Mouse (Mus musculus) intestine, postnatal 0 days (tissue): ENCODE measurements around the gene Whrn. TPM values are rescaled to one million over a fixed set of nuclear protein-coding genes. Genes with fewer than 3 reads are reported as not detected.

Experiments
- ATAC-seq: fragments of 200-750 bp; cut with Nextera tagmentation; 2 replicates; pipeline ENCODE4 v1.8.0; 2017; ENCODE audit warnings: mild to moderate bottlenecking, moderate TSS enrichment, moderate library complexity
- H3K27ac ChIP-seq: fragments of 300-500 bp; sonication (generic); 2 replicates; pipeline ENCODE4 v1.5.1; 2014; ENCODE audit warnings: mild to moderate bottlenecking, low read depth, low read length, moderate library complexity
- H3K27me3 ChIP-seq: fragments of 300-500 bp; sonication (generic); replicated peaks from 2 replicates; pipeline ENCODE4 v1.6.1; 2014; ENCODE audit warnings: low read length, mixed read lengths; ENCODE audit not compliant: control insufficient read depth, insufficient read depth
- H3K36me3 ChIP-seq: fragments of 300-500 bp; sonication (generic); 2 replicates; pipeline ENCODE4 v1.6.1; 2014; ENCODE audit warnings: mild to moderate bottlenecking, moderate library complexity; ENCODE audit not compliant: control insufficient read depth, insufficient read depth
- H3K4me1 ChIP-seq: fragments of 300-500 bp; sonication (generic); replicated peaks from 2 replicates; pipeline ENCODE4 v1.6.1; 2014; ENCODE audit warnings: antibody characterized with exemption, low read length, mixed read lengths; ENCODE audit not compliant: control insufficient read depth, insufficient read depth
- H3K4me2 ChIP-seq: fragments of 300-500 bp; sonication (generic); replicated peaks from 2 replicates; pipeline ENCODE4 v1.6.1; 2014; ENCODE audit warnings: low read depth, mild to moderate bottlenecking, moderate library complexity
- H3K4me3 ChIP-seq: fragments of 300-500 bp; sonication (generic); 2 replicates; pipeline ENCODE4 v1.5.1; 2014; ENCODE audit warnings: low read depth, low read length
- H3K9ac ChIP-seq: fragments of 300-500 bp; sonication (generic); 2 replicates; pipeline ENCODE4 v1.6.1; 2014; ENCODE audit warnings: mild to moderate bottlenecking, low read depth, low read length
- H3K9me3 ChIP-seq: fragments of 300-500 bp; sonication (generic); 2 replicates; pipeline ENCODE4 v1.6.1; 2016; ENCODE audit warnings: mixed run types; ENCODE audit not compliant: control insufficient read depth
- CTCF ChIP-seq: sonication (generic); IDR thresholded peaks from 2 replicates; pipeline ENCODE4 v1.5.1; 2016; ENCODE audit warnings: low read depth, mild to moderate bottlenecking, control low read depth, antibody characterized with exemption, moderate library complexity
- WGBS: fragments of 180-500 bp; shearing (Covaris S2); extraction: QIAGEN DNeasy Blood & Tissue Kit; methylation state at CpG from one replicate; pipeline ENCODE4 v1.1.7; 2014; 5-methylcytosine and 5-hydroxymethylcytosine counted together
- polyA plus RNA-seq: library from polyadenylated mRNA; unstranded; fragments of >200 nt; fragmentation: Nextera tagmentation; extraction: Ambion mirVana; gene quantifications from 2 replicates; pipeline ENCODE4 v1.2.1, GENCODE M21; 2015

The Whrn gene
- polyA plus RNA-seq, 1 experiment from 2014 or later = 1.3 TPM

DNA sequence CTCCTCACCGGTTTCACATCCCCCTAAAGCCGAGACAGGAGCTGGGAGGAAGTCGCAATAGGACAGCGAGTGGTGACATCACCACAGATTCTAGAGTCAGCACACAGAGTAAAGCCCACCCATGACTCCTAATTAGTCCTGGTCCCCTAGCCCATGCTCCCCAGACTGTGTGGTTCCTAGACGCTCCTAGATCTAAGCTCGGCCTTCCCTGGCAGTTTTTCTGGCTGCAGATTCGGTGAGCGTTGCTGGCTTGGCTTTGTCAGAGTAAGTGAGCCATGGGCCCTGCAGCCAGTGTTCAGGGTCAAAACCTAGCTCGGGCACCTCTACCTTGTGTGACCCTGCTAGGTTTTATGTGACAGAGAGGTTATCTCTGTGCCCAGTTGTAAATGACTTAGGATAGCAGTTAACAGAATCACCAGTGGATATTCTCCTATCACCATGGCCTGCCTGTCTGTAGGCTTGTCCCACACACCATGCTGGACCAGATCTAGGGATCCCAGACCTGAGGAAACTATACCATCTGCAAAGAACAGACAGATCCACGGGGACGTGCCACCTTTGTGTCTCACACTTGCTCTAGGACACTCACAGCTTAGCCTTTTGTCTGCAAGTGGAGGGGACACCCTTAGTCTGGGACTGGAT lies 105.8 kb downstream of the Whrn start:
- Histone ChIP-seq H3K4me2 (no peak overlapping the region), H3K36me3 (peaks cover 33% of the 10 kb centered on the region), H3K9me3 (no peaks in the 10 kb centered on the region), H3K27me3 (no peaks in the 10 kb centered on the region), H3K4me1 (no peaks in the 10 kb centered on the region), H3K9ac (no peak overlapping the region), H3K4me3 (no peak overlapping the region), H3K27ac (no peak overlapping the region)
- 74% methylated on average over 11 of the region's 11 CpGs for WGBS
- ATAC-seq = no peak
- TF ChIP-seq CTCF = no peak

DNA sequence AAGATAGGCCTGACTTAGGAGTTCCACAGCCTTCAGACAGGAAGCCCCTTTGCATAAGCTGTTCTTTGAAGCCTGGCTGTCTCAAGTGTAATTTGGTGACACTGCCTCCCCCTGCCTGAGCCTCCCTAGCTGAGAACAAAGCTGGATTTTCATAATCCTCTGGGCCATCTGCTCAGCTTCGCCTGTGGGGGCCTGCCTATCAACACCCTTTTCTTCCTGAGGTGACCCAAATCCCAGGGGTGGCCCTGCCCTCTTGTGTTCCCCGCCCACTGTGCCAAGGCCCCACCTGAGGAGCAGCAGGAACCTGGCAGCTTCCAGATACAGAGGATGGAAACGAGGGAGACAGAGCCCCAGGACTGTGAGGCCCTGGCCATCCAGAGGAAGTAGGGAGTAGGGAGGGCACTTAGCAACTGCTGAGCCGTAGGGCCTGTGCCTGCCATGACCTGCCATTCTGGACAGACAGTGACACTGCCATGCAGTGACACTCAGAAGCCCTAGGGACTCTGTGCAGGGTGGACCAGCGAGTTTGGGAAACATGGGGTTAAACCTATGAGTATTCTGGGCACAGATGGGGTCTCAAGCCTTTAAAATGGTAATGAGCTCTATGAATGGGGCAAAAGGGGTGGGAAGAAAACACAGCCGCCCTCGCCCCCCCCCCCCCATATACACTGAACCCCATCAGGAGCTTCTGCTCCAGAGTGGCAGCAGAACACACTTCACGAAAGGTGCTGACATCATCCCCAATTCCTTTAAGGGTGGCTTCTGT lies 106.5 kb downstream of the Whrn start:
- H3K4me1 ChIP-seq = no peaks in the 10 kb centered on the region
- WGBS = 66% methylated on average over 8 of the region's 8 CpGs
- TF ChIP-seq CTCF = no peak

DNA sequence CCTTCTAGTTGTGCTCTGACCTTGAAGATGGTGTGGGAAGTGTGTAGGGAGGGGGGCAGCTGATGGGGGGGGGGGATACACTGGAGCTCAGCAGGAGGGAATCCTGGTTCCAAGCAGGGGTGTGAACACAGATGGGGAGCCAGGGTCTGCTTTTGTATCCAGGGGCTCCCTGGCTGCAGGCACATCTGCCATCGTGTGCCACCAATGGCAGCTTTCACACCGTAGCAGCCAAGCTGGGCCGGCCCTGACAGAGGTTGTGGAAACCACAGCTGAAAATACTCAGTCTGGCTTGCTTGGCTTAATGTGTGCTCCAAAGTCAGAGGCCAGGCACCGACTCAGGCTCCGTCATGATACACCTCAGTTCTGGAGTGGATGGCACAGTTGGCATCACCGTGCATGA lies 107.8 kb downstream of the Whrn start:
- WGBS = 84% methylated on average over 6 of the region's 6 CpGs
- no peaks in the 10 kb centered on the region for H3K4me1 ChIP-seq
- no peak overlapping the region for H3K27ac ChIP-seq
- no peak for ATAC-seq
- no peak for TF ChIP-seq CTCF
- H3K4me3 ChIP-seq = no peak overlapping the region
- H3K9me3 ChIP-seq = no peaks in the 10 kb centered on the region
- H3K9ac ChIP-seq = no peak overlapping the region
- no peaks in the 10 kb centered on the region for H3K27me3 ChIP-seq
- H3K4me2 ChIP-seq = no peak overlapping the region
- H3K36me3 ChIP-seq = peaks cover 18% of the 10 kb centered on the region

More for the DNA sequence above, 106.5 kb downstream of the Whrn start:
- Histone ChIP-seq H3K27ac (no peak overlapping the region), H3K9ac (no peak overlapping the region), H3K36me3 (peaks cover 26% of the 10 kb centered on the region), H3K4me2 (no peak overlapping the region), H3K4me3 (no peak overlapping the region), H3K27me3 (no peaks in the 10 kb centered on the region), H3K9me3 (no peaks in the 10 kb centered on the region)
- no peak for ATAC-seq

DNA sequence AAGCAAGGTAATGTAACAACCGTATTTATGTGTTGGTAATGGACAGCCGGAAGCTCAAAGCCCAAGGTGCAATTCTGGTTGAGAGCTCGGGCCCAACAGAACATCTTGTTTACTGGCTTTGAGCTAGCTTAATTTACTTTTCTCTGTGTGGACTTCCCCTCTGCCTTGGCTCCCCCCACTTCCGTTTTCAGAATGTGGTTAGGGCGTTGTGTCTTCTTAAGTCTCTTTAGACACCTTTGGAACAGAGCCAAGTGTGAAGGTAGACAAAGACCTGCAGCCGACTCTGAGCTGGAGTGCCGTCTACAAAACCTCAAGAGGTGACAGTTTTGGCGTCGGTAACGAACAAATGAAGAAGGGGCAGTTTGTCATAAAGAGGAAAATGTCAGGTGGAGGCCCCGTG lies 110.0 kb downstream of the Whrn start:
- no peak overlapping the region for H3K27ac ChIP-seq
- no peaks in the 10 kb centered on the region for H3K4me1 ChIP-seq
- no peak for ATAC-seq
- 77% methylated on average over 11 of the region's 11 CpGs for WGBS
- no peaks in the 10 kb centered on the region for H3K9me3 ChIP-seq
- no peaks in the 10 kb centered on the region for H3K27me3 ChIP-seq
- no peak overlapping the region for H3K4me2 ChIP-seq
- TF ChIP-seq CTCF = no peak
- no peak overlapping the region for H3K4me3 ChIP-seq
- H3K9ac ChIP-seq = no peak overlapping the region
- peaks cover 22% of the 10 kb centered on the region for H3K36me3 ChIP-seq

DNA sequence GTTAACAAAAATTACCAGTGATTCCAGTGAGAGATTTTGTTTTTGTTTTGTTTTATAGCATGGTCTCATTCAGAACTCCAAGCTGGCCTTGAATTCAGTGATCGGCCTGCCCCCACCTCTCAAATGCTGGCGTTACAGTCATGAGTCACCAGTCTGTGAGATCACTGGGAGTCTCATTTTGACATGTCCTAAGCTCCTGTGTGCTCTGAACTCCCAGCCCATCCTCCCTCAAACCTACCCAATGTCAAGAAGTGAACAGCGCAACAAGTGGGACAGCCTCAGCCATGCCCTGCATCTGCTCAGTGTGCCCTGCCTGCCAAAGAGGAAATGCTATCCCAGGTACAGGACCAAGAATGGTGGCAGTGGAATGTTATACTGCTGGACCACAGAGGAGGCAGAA lies 110.5 kb downstream of the Whrn start:
- Histone ChIP-seq H3K9ac (no peak overlapping the region), H3K36me3 (peaks cover 26% of the 10 kb centered on the region), H3K4me3 (no peak overlapping the region), H3K9me3 (no peaks in the 10 kb centered on the region), H3K27me3 (no peaks in the 10 kb centered on the region), H3K27ac (no peak overlapping the region), H3K4me1 (no peaks in the 10 kb centered on the region), H3K4me2 (no peak overlapping the region)
- no peak for TF ChIP-seq CTCF
- no peak for ATAC-seq
- WGBS = 82% methylated on average over 3 of the region's 3 CpGs

DNA sequence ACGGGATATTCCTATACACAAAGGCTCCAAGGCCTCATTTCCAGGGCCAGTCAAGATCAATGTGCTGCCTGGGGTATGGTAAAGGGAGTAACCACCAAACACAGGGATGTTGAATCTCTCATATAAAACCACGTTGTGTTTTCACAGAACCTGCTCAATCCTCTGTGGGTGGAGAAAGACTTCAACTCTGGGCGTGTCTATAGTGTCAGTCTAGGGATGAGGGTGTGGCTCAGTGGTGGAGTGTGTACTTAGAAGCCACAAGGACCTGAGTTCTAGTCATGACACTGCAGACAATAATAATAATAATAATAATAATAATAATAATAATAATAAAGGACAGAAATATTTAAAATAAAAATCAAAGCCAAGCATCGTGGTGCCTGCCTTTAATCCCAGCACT lies 111.5 kb downstream of the Whrn start:
- no peak for ATAC-seq
- Histone ChIP-seq H3K9ac (no peak overlapping the region), H3K4me1 (no peaks in the 10 kb centered on the region), H3K9me3 (no peaks in the 10 kb centered on the region), H3K4me2 (no peak overlapping the region), H3K27me3 (no peaks in the 10 kb centered on the region), H3K36me3 (peaks cover 31% of the 10 kb centered on the region), H3K4me3 (no peak overlapping the region), H3K27ac (no peak overlapping the region)
- WGBS = 92% methylated on average over 4 of the region's 4 CpGs
- no peak for TF ChIP-seq CTCF
